Mouse (Mus musculus) adrenal gland, adult 10 weeks (tissue): ENCODE results near the gene Dbp. TPM values are rescaled to one million over a fixed set of nuclear protein-coding genes. Genes with fewer than 3 reads are reported as not detected.

Source experiments
- polyA plus RNA-seq: library from polyadenylated mRNA; stranded (reverse); fragments of 350-450 nt; fragmentation: Illumina TruSeq; extraction: RNeasy Lipid Tissue Mini Kit (QIAGEN cat#74804); gene quantifications from one replicate; pipeline ENCODE4 v1.2.3, GENCODE M21; 2014; ENCODE audit warnings: low read depth, low replicate concordance

The Dbp gene
- 9.2 TPM for polyA plus RNA-seq

DNA sequence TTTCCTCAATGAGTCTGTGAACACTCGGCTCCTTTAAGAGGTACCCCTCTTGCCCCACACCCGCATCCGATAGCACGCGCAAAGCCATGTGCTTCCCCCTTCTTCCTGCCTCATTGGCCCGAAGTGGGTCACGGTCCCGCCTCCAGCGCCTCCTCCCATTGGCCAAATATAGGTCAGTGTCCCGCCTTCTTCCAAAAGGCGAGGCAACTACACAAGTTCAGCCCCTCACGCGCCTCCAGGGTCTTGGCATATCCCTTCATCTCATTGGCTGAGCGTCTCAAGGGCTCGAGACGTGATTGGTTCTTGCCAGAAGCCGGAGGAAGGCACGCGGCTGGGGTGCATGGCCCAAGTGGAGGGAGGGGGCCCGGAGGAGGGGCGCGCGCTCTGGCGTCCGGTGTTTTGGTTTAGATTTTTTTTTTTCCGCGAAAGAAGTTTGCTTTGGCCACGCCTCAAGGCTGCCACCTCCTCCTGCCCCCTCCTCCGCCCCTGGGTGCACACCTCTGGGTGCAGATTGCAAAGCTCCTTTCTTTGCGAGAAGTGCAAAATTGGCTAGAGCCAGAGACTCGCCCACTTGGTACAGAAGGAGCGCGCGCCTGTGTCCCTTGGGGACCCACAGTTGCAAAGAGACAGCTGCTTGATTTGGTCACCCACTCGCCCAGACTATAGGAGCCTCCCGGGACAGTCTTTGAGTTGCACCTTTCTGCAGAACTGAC is at the start of gene Dbp:
TSS of gene Dbp (plus strand) at position 359 of the 713 bp plus-strand sequence.

DNA sequence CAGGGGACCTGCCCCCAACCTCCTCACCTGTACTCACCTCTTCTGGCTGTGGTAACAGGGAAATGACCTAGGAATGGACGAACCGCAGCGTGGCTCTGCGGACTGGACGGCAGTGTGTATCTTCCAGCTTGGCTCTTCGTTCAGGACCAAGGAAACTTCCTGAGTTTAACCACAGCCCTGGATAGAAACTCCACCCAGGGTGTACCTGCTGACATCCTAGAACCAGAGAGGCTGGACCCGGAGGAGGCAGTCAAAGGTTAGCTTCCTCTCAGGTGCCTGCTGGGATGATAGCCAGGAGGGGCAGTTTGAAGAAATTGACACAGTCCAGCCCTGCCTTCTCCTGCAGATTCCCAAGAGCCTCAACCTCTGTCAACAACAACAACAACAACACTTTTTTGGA is 38.7 kb upstream of the Dbp start, which contains the start of gene Fut2:
TSS of gene Fut2 (minus strand) at position 234 of the 400 bp plus-strand sequence.

DNA sequence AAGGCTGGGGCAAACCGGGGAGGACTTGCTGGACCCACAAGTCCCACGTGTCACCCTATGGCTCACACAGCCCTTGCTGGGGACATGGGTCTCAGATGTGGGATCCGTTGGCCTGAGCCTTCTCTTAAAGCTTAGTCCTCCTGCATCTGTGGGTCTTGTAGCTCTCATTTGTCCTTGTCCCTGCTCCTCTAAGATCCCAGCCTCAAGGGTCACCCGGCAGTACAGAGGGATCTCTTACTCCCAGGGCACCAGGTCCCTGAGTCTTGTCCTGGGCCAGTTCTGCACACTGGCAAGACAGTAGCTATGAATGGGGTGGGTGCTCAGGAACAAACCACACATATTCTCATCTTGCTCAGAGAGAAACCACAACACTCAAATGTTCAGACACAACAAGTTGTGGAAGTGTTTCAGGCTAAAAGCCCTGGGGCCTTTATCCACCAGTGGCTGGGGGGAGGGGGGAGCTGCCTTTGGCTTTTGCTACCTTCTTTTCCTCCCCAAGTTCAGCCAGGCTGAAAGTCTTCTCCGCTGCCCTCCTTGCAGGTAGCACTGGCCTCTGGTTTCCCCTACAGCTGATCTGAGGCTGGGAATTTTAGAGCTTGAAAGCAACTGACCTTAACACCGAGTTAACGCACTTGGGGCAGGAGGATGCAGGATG is 21.4 kb upstream of the Dbp start, which contains the start of gene Ntn5:
TSS of gene Ntn5 (plus strand) at position 627 of the 655 bp plus-strand sequence.

DNA sequence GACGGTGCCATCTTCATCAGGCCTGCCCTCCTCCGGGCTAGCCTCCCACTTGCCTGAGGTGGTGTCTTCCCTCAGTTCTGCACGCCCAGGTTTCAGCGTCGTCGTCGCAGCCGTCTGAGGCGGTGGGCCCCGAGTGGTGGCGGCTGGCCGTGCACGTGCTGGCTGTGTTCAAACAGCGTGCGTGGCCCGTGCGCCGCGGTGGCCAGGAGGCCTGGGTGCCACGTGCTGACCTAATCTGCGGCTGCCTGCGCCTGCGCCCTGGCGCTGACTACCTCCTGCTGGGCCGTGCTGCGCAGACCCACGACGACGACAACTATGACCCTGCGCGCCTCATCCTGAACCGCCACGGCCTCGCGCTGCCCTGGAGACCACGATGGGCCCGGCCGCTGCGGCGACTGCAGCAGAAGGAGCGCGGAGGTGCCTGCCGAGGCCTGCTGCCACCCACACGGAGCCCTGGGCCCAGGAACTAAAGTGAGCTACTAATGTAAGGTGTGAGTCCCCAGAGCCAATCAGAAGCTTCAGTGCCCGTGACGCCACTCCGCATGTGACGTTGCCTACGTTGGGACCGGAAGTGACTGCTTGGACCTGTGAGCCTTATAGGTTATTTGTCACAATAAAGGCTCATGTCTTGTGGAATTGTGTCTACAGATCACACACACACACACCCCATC is 10.8 kb upstream of the Dbp start, which contains the start of gene Sec1:
TSS of gene Sec1 (minus strand) at position 482 of the 671 bp plus-strand sequence.

DNA sequence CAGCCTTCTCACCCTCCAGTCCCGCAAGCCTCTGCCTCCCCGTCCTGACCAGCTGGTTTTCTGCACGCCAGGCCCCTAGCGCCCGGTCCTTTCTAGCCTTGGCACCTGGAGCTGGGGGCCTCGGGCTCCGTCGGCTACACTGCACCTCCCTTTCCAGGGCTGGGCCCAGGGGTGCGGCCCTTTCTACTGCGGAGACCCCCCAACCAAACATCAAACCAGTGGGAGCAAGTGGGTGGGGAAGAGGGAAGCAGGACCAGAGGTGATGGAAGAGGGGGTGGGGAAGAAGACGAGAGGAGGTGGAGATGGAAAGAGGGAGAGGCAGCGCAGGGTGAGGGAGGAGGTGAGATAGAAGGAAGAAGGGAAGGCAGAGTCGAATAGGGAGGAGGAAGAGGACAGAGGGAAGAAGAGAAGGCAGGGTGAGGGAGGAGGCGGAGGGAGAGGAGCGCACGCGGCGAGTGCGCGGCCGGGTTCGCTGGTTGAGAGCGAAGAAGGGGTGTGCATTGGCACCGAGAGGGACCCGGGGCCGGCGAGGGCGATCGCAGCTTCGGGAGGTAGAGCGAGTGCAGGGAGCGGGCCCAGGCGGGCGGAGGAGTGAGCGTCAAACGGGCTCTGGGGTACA is 5.3 kb upstream of the Dbp start, which contains the start of gene Car11:
TSS of gene Car11 (plus strand) at position 321 of the 619 bp plus-strand sequence.

DNA sequence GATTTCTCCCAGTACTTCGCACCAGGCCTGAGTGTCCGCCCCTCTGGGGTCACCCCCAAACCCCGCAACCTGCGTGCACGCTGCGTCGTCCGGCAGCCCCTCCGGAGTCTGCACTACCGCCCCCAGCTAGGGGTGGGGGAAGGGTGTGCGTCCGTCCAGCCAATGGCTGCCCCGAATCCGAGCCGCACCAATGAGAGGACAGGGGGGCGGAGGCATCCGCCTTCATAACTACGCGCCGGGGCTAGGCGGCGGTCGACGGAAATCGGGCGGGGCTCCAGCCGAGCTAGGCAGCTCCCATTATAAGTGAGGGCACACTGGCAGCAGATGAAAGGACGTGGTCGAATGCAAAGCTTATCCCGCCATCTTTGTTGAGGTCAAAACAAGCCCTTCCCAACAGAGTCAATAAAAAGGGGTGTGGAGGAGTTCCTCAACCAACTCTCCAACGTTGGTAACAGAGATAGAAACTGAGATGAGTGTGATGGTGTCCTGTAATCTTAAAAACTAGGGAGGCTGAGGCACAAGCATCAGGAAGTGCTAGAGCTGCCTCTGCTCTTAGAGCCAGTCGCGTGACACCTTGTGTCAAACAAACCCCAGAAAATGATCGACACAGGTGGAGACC is 10.3 kb downstream of the Dbp start, which contains the start of gene Rpl18:
TSS of gene Rpl18 (plus strand) at position 368 of the 619 bp plus-strand sequence.

DNA sequence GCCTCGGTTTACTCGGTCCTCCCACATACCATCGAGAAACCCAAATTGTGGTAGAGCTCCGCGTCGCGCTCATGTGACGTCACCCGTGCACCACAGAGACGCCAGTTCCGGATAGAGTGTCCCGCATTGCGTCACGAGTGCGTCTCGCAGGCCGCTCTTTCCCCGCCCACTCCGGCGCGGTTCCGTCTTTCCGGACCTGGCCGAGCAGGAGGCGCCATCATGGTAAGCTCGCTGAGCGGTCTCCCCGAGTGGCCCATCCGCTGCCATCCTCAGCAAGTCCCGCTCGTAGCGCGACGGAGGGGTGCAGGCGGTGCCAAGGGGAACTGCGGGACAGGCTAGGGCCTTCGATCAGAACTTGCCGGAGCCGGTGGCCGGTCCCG is 13.0 kb downstream of the Dbp start, which contains the start of gene Sphk2:
TSS of gene Sphk2 (minus strand) at position 85 of the 380 bp plus-strand sequence.

DNA sequence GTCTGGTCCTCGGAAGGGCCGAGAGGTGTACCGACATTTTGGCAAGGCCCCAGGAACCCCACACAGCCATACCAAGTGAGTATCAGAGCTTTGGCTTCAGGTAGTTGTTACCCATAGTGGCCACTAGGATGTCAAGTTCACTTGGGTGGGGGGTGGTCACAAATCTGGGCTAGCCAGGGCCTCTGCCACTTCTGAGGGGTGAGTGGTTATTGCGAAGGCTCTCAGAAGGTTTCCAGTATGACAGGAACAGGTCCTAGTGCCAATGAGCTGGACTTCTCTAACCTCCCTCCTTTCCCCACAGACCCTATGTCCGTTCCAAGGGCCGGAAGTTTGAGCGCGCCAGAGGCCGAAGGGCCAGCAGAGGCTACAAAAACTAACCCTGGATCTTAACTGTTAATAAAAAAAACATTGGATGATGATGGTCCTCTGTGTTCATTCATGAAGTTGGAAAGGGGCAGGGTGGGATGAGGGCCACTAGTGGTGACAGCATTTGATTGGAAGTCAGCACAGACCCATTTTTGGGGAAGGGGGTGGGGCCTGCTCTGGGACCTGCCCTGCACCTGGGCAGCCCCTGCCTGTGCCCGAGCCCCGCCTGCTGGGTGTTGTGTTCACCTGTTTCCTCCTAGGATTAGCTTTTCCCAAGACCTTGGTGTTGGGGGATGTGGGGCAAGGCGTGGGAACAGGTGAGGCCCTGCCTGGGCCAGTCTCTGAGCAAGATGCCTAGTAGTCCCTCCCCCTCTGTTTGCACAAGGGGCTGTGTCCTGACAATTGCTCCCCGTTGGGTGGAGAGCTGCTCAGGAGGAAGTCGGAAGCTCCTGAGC is 15.7 kb downstream of the Dbp start, which contains the start of gene Fam83e:
TSS of gene Fam83e (plus strand) at position 800 of the 821 bp plus-strand sequence.

DNA sequence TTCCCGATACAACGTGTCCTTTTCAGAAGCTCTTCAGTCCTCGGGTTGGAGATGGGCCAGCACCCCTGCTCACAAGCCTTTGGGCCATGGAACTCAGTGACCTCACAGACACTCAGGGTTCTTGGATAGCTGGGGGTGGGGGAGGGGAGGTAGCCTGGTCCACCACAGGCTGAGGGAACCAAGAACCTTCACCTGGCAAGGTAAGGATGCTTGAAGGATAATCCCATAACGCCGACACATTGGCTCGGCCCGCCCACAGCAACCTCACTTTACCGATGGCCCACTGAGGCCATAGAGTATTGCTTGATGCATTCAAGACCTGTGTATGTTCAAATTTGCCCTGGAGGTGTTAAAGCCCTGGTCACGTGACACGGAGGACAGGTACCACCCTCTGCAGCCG is 20.8 kb downstream of the Dbp start, which contains the start of gene Spaca4:
TSS of gene Spaca4 (minus strand) at position 101 of the 400 bp plus-strand sequence.

Other genes starting within 250 kb of the Dbp start
- 6.7 TPM for gene Ftl1, start 245.2 kb upstream of the Dbp start, polyA plus RNA-seq
- 1.1 TPM for gene Bax, start 238.2 kb upstream of the Dbp start, polyA plus RNA-seq
- not detected for gene Tulp2, start 223.2 kb upstream of the Dbp start, polyA plus RNA-seq
- not detected for gene Gm45808, start 218.3 kb upstream of the Dbp start, polyA plus RNA-seq
- gene Dhdh, start 216.3 kb upstream of the Dbp start, polyA plus RNA-seq = 122 TPM
- 68.5 TPM for gene Nucb1, start 194.7 kb upstream of the Dbp start, polyA plus RNA-seq
- 3.1 TPM for gene Ppp1r15a, start 178.8 kb upstream of the Dbp start, polyA plus RNA-seq
- gene Plekha4, start 178.8 kb upstream of the Dbp start, polyA plus RNA-seq = 1.2 TPM
- not detected for gene Hsd17b14, start 150.2 kb upstream of the Dbp start, polyA plus RNA-seq
- gene Bcat2, start 134.9 kb upstream of the Dbp start, polyA plus RNA-seq = 8.7 TPM
- gene Fgf21, start 89.6 kb upstream of the Dbp start, polyA plus RNA-seq = not detected
- not detected for gene Fut1, start 87.8 kb upstream of the Dbp start, polyA plus RNA-seq
- not detected for gene Izumo1, start 83.3 kb upstream of the Dbp start, polyA plus RNA-seq
- gene Rasip1, start 77.6 kb upstream of the Dbp start, polyA plus RNA-seq = 0.23 TPM
- gene Mamstr, start 65.1 kb upstream of the Dbp start, polyA plus RNA-seq = 0.17 TPM
- not detected for gene Fut2, start 38.7 kb upstream of the Dbp start, polyA plus RNA-seq
- gene Ntn5, start 21.1 kb upstream of the Dbp start, polyA plus RNA-seq = not detected
- gene Sec1, start 10.7 kb upstream of the Dbp start, polyA plus RNA-seq = not detected
- gene Car11, start 5.2 kb upstream of the Dbp start, polyA plus RNA-seq = 0.93 TPM
- gene Rpl18, start 10.4 kb downstream of the Dbp start, polyA plus RNA-seq = not detected
- gene Sphk2, start 12.9 kb downstream of the Dbp start, polyA plus RNA-seq = 0.82 TPM
- gene Fam83e, start 16.1 kb downstream of the Dbp start, polyA plus RNA-seq = not detected
- gene Spaca4, start 20.7 kb downstream of the Dbp start, polyA plus RNA-seq = not detected
- gene Lmtk3, start 78.7 kb downstream of the Dbp start, polyA plus RNA-seq = not detected
- gene Sult2b1, start 79.6 kb downstream of the Dbp start, polyA plus RNA-seq = not detected
- gene Cyth2, start 109.5 kb downstream of the Dbp start, polyA plus RNA-seq = 25.3 TPM
- not detected for gene Kcnj14, start 119.7 kb downstream of the Dbp start, polyA plus RNA-seq
- gene Grwd1, start 125.9 kb downstream of the Dbp start, polyA plus RNA-seq = 1.9 TPM
- 84.8 TPM for gene Kdelr1, start 167.7 kb downstream of the Dbp start, polyA plus RNA-seq
- not detected for gene Grin2d, start 173.3 kb downstream of the Dbp start, polyA plus RNA-seq
- gene Syngr4, start 191.6 kb downstream of the Dbp start, polyA plus RNA-seq = not detected
- 4.7 TPM for gene Tmem143, start 191.9 kb downstream of the Dbp start, polyA plus RNA-seq
- 15.2 TPM for gene Emp3, start 216.3 kb downstream of the Dbp start, polyA plus RNA-seq
- gene Ccdc114, start 219.0 kb downstream of the Dbp start, polyA plus RNA-seq = 3.8 TPM